Mouse (Mus musculus): Measurements from ENCODE around the gene Naip5.
"Not testable (repeated sequence)": the region's sequence is repeated elsewhere in the genome, so short reads cannot be mapped to it uniquely, and the experiment has no call there.

- peak; percentile 23; the same call in 1 of the 2 replicates for TF ChIP-seq CTCF (IDR thresholded peaks at IDR 0.05; ENCODE audit: extremely low read depth, insufficient read length, insufficient replicate concordance, low read depth, low read length)
- TF ChIP-seq POLR2A (IDR thresholded peaks at IDR 0.05; ENCODE audit: low read depth, low read length): not testable (repeated sequence)
These were observed 885 bp upstream of the Naip5 start for GRCm38 (mm10) chr13:100246896-100247519.

All from small intestine, adult 2 months (tissue).